Mouse (Mus musculus): ENCODE data around the gene Ucp2. TPM values are rescaled to one million over a fixed set of nuclear protein-coding genes. Genes with fewer than 3 reads are reported as not detected.

Ucp2 gene
- polyA plus RNA-seq, 1 experiment = 387 TPM

DNA sequence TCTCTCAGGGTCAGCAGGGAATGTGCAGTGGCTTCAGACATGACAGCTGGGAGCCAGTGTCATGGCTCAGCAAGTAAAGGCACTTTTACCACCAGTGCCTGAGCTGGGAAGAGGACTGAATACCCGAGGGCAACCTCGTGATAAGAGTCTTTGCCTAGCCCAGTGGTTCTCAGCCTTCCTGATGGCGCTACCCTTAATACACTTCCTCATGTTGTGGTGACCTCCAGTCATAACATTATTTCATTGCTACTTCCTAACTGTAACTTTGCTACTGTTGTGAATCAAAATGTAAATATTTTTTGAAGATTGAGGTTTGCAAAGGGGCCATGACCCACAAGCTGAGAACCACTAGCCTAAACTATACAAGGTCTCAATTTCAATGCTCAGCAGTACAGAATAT, 15.5 kb downstream of the Ucp2 start:
- H3K79me2 ChIP-seq (ENCODE audit: control insufficient read depth, insufficient read depth) = no peaks in the 10 kb centered on the region
- no peak overlapping the region for H3K4me2 ChIP-seq (ENCODE audit: low read depth)
- no peaks in the 10 kb centered on the region for H3K36me3 ChIP-seq (ENCODE audit: control insufficient read depth, insufficient read depth)
- no peaks in the 10 kb centered on the region for H3K27me3 ChIP-seq (ENCODE audit: control insufficient read depth, insufficient read depth, insufficient read length)
- TF ChIP-seq TCF3 (IDR thresholded peaks at IDR 0.05; ENCODE audit: insufficient read length, low read depth) (no peak), USF1 (IDR thresholded peaks at IDR 0.05; ENCODE audit: low read depth) (no peak), E2F4 (IDR thresholded peaks at IDR 0.05; ENCODE audit: insufficient read depth) (no peak), MAX (IDR thresholded peaks at IDR 0.05; ENCODE audit: low read depth) (no peak), MYOD1 (IDR thresholded peaks at IDR 0.05; ENCODE audit: control insufficient read depth in 1 of 3, insufficient read length in 2 of 3, low read depth in 2 of 3) (no peak), MYOG (IDR thresholded peaks at IDR 0.05; ENCODE audit: control insufficient read depth in 1 of 3, insufficient read depth in 1 of 3, insufficient read length in 2 of 3, low read depth in 2 of 3) (no peak)
- H3ac ChIP-seq (ENCODE audit: control insufficient read depth, insufficient read length) = no peak overlapping the region
- no peak overlapping the region for H3K4me3 ChIP-seq

DNA sequence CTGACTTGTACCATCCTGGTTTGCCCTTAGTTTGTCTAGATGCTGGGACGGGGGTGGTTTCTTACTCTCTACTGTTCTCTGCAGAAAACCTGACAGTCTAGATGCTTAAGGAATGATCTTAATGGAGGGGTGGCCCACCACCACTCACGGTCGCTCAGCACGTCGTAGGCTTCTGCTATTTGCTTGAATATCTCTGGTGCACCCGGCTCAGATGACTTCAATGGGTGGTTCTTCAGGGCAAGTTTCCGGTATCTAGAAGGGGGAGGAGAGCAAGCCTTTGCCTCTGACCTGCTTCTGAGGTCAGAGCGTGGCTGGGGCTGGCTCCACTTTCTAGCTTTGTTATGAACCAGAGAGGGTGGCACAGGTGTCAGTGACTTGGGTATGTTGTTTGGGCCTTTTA, 18.5 kb downstream of the Ucp2 start:
- Histone ChIP-seq H3K36me3 (ENCODE audit: control insufficient read depth, insufficient read depth) (no peaks in the 10 kb centered on the region), H3K27me3 (ENCODE audit: control insufficient read depth, insufficient read depth, insufficient read length) (no peaks in the 10 kb centered on the region), H3K4me3 (no peak overlapping the region), H3ac (ENCODE audit: control insufficient read depth, insufficient read length) (no peak overlapping the region), H3K4me2 (ENCODE audit: low read depth) (no peak overlapping the region), H3K79me2 (ENCODE audit: control insufficient read depth, insufficient read depth) (no peaks in the 10 kb centered on the region)
- TF ChIP-seq POLR2AphosphoS2 (IDR thresholded peaks at IDR 0.05; ENCODE audit: insufficient read length, low read depth) (no peak), MAX (IDR thresholded peaks at IDR 0.05; ENCODE audit: low read depth) (no peak), SRF (IDR thresholded peaks at IDR 0.05; ENCODE audit: control insufficient read depth, insufficient read length, low read depth) (no peak), CEBPB (IDR thresholded peaks at IDR 0.05; ENCODE audit: insufficient read depth, poor library complexity, severe bottlenecking) (no peak), TCF12 (IDR thresholded peaks at IDR 0.05; ENCODE audit: insufficient read depth, poor library complexity, severe bottlenecking) (no peak), TCF3 (IDR thresholded peaks at IDR 0.05; ENCODE audit: insufficient read length, low read depth) (no peak), E2F4 (IDR thresholded peaks at IDR 0.05; ENCODE audit: insufficient read depth) (no peak), USF1 (IDR thresholded peaks at IDR 0.05; ENCODE audit: low read depth) (no peak), MYOG (IDR thresholded peaks at IDR 0.05; ENCODE audit: control insufficient read depth in 1 of 3, insufficient read depth in 1 of 3, insufficient read length in 2 of 3, low read depth in 2 of 3) (no peak), MYOD1 (IDR thresholded peaks at IDR 0.05; ENCODE audit: control insufficient read depth in 1 of 3, insufficient read length in 2 of 3, low read depth in 2 of 3) (no peak), REST (IDR thresholded peaks at IDR 0.05; ENCODE audit: insufficient read depth, insufficient read length) (no peak), POLR2A (IDR thresholded peaks at IDR 0.05; ENCODE audit: insufficient read length, low read depth) (no peak)

DNA sequence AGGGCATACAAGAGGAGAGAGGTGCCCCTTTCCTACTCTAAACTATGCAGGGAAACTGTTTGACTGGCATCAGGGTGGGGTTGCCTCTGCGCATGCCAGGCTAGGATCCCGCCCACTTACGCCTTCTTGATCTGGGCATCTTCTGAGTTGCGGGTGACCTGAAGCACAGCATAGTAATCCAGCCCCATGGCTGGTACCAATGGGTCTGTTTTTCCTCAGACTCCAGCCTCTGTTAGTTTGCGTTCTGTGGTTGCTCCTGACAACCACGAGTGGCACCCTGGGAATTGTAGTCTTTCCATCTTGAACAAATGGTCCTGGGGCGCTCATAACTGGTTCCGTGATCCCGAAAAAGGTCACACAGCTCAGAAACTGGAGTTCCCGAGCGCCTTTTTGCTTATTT, 21.4 kb downstream of the Ucp2 start, which contains the start of gene Dnajb13:
Gene Dnajb13, minus strand, starts transcription at position 388 of the 400 bp plus-strand sequence.
- Histone ChIP-seq H3K4me2 (ENCODE audit: low read depth) (no peak within 1 kb of the TSS), H3K79me2 (ENCODE audit: control insufficient read depth, insufficient read depth) (no peaks in the 10 kb centered on the region), H3ac (ENCODE audit: control insufficient read depth, insufficient read length) (no peak within 1 kb of the TSS), H3K27me3 (ENCODE audit: control insufficient read depth, insufficient read depth, insufficient read length) (no peaks in the 10 kb centered on the region), H3K4me3 (no peak within 1 kb of the TSS), H3K36me3 (ENCODE audit: control insufficient read depth, insufficient read depth) (no peaks in the 10 kb centered on the region)
- no peak for TF ChIP-seq SRF (IDR thresholded peaks at IDR 0.05; ENCODE audit: control insufficient read depth, insufficient read length, low read depth)
- TF ChIP-seq MYOG (IDR thresholded peaks at IDR 0.05; ENCODE audit: control insufficient read depth in 1 of 3, insufficient read depth in 1 of 3, insufficient read length in 2 of 3, low read depth in 2 of 3) = no peak
- TF ChIP-seq TCF12 (IDR thresholded peaks at IDR 0.05; ENCODE audit: insufficient read depth, poor library complexity, severe bottlenecking) = no peak
- no peak for TF ChIP-seq POLR2A (IDR thresholded peaks at IDR 0.05; ENCODE audit: insufficient read length, low read depth)
- TF ChIP-seq REST (IDR thresholded peaks at IDR 0.05; ENCODE audit: insufficient read depth, insufficient read length) = no peak
- no peak for TF ChIP-seq USF1 (IDR thresholded peaks at IDR 0.05; ENCODE audit: low read depth)

- Histone ChIP-seq H3K79me2 (ENCODE audit: control insufficient read depth, insufficient read depth) (no peaks in the 10 kb centered on the region), H3K4me2 (ENCODE audit: low read depth) (no peak overlapping the region), H3ac (ENCODE audit: control insufficient read depth, insufficient read length) (no peak overlapping the region), H3K4me3 (no peak overlapping the region), H3K36me3 (ENCODE audit: control insufficient read depth, insufficient read depth) (no peaks in the 10 kb centered on the region), H3K27me3 (ENCODE audit: control insufficient read depth, insufficient read depth, insufficient read length) (peaks cover 5% of the 10 kb centered on the region)
- TF ChIP-seq USF1 (IDR thresholded peaks at IDR 0.05; ENCODE audit: low read depth) (no peak), TCF12 (IDR thresholded peaks at IDR 0.05; ENCODE audit: insufficient read depth, poor library complexity, severe bottlenecking) (no peak), SRF (IDR thresholded peaks at IDR 0.05; ENCODE audit: control insufficient read depth, insufficient read length, low read depth) (no peak), REST (IDR thresholded peaks at IDR 0.05; ENCODE audit: insufficient read depth, insufficient read length) (no peak), CEBPB (IDR thresholded peaks at IDR 0.05; ENCODE audit: insufficient read depth, poor library complexity, severe bottlenecking) (no peak), POLR2AphosphoS2 (IDR thresholded peaks at IDR 0.05; ENCODE audit: insufficient read length, low read depth) (no peak), TCF3 (IDR thresholded peaks at IDR 0.05; ENCODE audit: insufficient read length, low read depth) (no peak), MYOD1 (IDR thresholded peaks at IDR 0.05; ENCODE audit: control insufficient read depth in 1 of 3, insufficient read length in 2 of 3, low read depth in 2 of 3) (no peak), MYOG (IDR thresholded peaks at IDR 0.05; ENCODE audit: control insufficient read depth in 1 of 3, insufficient read depth in 1 of 3, insufficient read length in 2 of 3, low read depth in 2 of 3) (no peak), MAX (IDR thresholded peaks at IDR 0.05; ENCODE audit: low read depth) (no peak), E2F4 (IDR thresholded peaks at IDR 0.05; ENCODE audit: insufficient read depth) (no peak), POLR2A (IDR thresholded peaks at IDR 0.05; ENCODE audit: insufficient read length, low read depth) (no peak)
Observed at GRCm38 (mm10) chr7:100520204-100520603, 27.1 kb downstream of the Ucp2 start.

- Histone ChIP-seq H3ac (ENCODE audit: control insufficient read depth, insufficient read length) (no peak overlapping the region), H3K4me3 (no peak overlapping the region), H3K36me3 (ENCODE audit: control insufficient read depth, insufficient read depth) (no peaks in the 10 kb centered on the region), H3K79me2 (ENCODE audit: control insufficient read depth, insufficient read depth) (no peaks in the 10 kb centered on the region), H3K4me2 (ENCODE audit: low read depth) (peak overlapping the region; percentile 55), H3K27me3 (ENCODE audit: control insufficient read depth, insufficient read depth, insufficient read length) (peaks cover 5% of the 10 kb centered on the region)
- peak; percentile 35 for TF ChIP-seq USF1 (IDR thresholded peaks at IDR 0.05; ENCODE audit: low read depth)
- TF ChIP-seq SRF (IDR thresholded peaks at IDR 0.05; ENCODE audit: control insufficient read depth, insufficient read length, low read depth) = no peak
Observed at GRCm38 (mm10) chr7:100520663-100521285, 27.6 kb downstream of the Ucp2 start.
